Mouse (Mus musculus): ENCODE results near the gene Defb7. TPM values are rescaled to one million over a fixed set of nuclear protein-coding genes. Genes with fewer than 3 reads are reported as not detected.
A peak's percentile ranks its signal among the peaks of the same experiment; 100 is the strongest.

Defb7 gene
- polyA plus RNA-seq (2015; fragmentation: Nextera tagmentation; extraction: Ambion mirVana): not detected in 2 replicates

DNA sequence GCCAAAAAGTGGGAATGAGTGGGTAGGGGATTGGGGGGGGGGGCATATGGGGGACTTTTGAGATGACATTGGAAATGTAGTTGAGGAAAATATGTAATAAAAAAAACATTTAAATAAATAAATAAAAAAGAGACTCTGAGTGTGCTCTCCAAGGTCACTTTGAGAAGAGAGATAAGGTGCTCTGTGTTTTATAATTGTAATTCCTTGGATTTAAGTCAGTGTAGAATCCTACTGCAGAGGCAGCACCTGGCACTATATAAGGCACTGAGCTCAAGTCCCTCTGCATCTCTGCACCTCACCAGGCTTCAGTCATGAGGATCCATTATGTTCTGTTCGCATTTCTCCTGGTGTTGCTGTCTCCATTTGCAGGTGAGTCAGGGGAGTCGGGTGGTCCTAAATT lies at the start of gene Defb7:
Gene Defb7, plus strand, starts transcription at position 301 of the 400 bp plus-strand sequence.
- no peak for ATAC-seq (ENCODE audit: low read depth)
- H3K4me1 ChIP-seq (replicated peaks; ENCODE audit: control insufficient read depth, insufficient read depth, low read length): no peaks in the 10 kb centered on the region

DNA sequence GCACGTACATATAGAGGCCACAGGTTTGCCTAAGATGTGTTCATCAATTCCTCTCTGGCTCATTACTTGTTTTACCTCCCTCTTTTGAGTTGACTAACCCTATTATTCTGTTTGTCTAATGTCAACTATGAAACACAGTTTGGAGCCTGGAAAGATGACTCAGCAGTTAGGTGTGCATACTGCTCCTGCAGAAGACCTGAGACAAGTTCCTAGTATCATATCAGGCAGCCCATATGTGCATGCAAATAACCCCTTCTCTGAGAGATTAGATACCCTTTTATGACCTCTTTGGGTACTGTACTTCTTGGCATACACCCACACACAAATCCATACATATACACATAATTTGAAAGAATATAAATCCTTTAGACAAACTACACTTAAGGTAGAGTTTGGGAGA lies 48.5 kb upstream of the Defb7 start:
- Histone ChIP-seq H3K4me2 (ENCODE audit: low read depth, low read length) (no peak overlapping the region), H3K9ac (ENCODE audit: low read length) (no peak overlapping the region), H3K4me3 (ENCODE audit: low read length) (no peak overlapping the region), H3K27ac (ENCODE audit: low read length) (no peak overlapping the region), H3K27me3 (ENCODE audit: control insufficient read depth, insufficient read depth, low read depth, low read length) (no peaks in the 10 kb centered on the region), H3K36me3 (ENCODE audit: control insufficient read depth, insufficient read depth, low read length) (no peaks in the 10 kb centered on the region), H3K9me3 (ENCODE audit: control insufficient read depth, low read length) (no peaks in the 10 kb centered on the region), H3K4me1 (replicated peaks; ENCODE audit: control insufficient read depth, insufficient read depth, low read length) (no peaks in the 10 kb centered on the region)
- ATAC-seq (ENCODE audit: low read depth): no peak
- WGBS: 65% methylated on average over 1 of the region's 1 CpGs

More for the DNA sequence above, at the start of gene Defb7:
- Histone ChIP-seq H3K9me3 (ENCODE audit: control insufficient read depth, low read length) (no peaks in the 10 kb centered on the region; the same call in 1 of the 2 replicates), H3K36me3 (ENCODE audit: control insufficient read depth, insufficient read depth, low read length) (no peaks in the 10 kb centered on the region), H3K4me3 (ENCODE audit: low read length) (no peak within 1 kb of the TSS), H3K9ac (ENCODE audit: low read length) (no peak within 1 kb of the TSS), H3K27me3 (ENCODE audit: control insufficient read depth, insufficient read depth, low read depth, low read length) (no peaks in the 10 kb centered on the region), H3K27ac (ENCODE audit: low read length) (no peak within 1 kb of the TSS), H3K4me2 (ENCODE audit: low read depth, low read length) (no peak within 1 kb of the TSS)
- 84% methylated on average over 2 of the region's 2 CpGs for WGBS

GRCm38 (mm10) chr8:19461355-19461754 lies 33.5 kb upstream of the Defb7 start:
- H3K4me3 ChIP-seq (ENCODE audit: low read length): no peak overlapping the region
- H3K9me3 ChIP-seq (ENCODE audit: control insufficient read depth, low read length): no peaks in the 10 kb centered on the region; the same call in 1 of the 2 replicates

DNA sequence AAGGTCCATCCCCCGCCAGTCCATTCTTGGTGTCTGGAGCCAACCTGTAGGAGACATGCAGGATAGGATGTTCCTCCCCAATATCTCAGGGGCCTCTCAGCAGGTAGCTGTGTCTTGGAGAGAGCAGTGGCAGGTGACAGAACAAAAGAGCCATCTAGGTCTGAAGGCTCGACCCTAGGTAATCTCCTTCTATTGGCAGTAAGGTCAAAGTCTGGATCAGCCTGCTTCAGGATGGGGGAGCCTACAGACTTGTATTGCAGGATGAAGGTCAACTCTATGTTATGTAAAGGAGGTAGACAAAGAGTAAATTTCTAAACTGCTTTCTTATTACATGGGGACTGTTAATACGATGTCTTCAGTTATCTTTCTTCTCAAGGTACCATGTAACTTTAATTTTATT lies 25.9 kb upstream of the Defb7 start:
- no peak for ATAC-seq (ENCODE audit: low read depth)
- Histone ChIP-seq H3K27ac (ENCODE audit: low read length) (no peak overlapping the region), H3K4me3 (ENCODE audit: low read length) (no peak overlapping the region), H3K9ac (ENCODE audit: low read length) (no peak overlapping the region), H3K9me3 (ENCODE audit: control insufficient read depth, low read length) (no peaks in the 10 kb centered on the region), H3K4me2 (ENCODE audit: low read depth, low read length) (no peak overlapping the region), H3K27me3 (ENCODE audit: control insufficient read depth, insufficient read depth, low read depth, low read length) (no peaks in the 10 kb centered on the region), H3K4me1 (replicated peaks; ENCODE audit: control insufficient read depth, insufficient read depth, low read length) (no peaks in the 10 kb centered on the region), H3K36me3 (ENCODE audit: control insufficient read depth, insufficient read depth, low read length) (no peaks in the 10 kb centered on the region)
- WGBS: 75% methylated on average over 3 of the region's 3 CpGs

More at GRCm38 (mm10) chr8:19461355-19461754, 33.5 kb upstream of the Defb7 start:
- Histone ChIP-seq H3K27ac (ENCODE audit: low read length) (no peak overlapping the region), H3K36me3 (ENCODE audit: control insufficient read depth, insufficient read depth, low read length) (no peaks in the 10 kb centered on the region), H3K9ac (ENCODE audit: low read length) (no peak overlapping the region), H3K4me1 (replicated peaks; ENCODE audit: control insufficient read depth, insufficient read depth, low read length) (no peaks in the 10 kb centered on the region), H3K4me2 (ENCODE audit: low read depth, low read length) (no peak overlapping the region), H3K27me3 (ENCODE audit: control insufficient read depth, insufficient read depth, low read depth, low read length) (no peaks in the 10 kb centered on the region)
- 59% methylated on average over 3 of the region's 3 CpGs for WGBS
- ATAC-seq (ENCODE audit: low read depth): no peak

GRCm38 (mm10) chr8:19500524-19500923 lies 5.6 kb downstream of the Defb7 start:
- no peak overlapping the region for H3K9ac ChIP-seq (ENCODE audit: low read length)
- 68% methylated on average over 1 of the region's 1 CpGs for WGBS
- ATAC-seq (ENCODE audit: low read depth): no peak

DNA sequence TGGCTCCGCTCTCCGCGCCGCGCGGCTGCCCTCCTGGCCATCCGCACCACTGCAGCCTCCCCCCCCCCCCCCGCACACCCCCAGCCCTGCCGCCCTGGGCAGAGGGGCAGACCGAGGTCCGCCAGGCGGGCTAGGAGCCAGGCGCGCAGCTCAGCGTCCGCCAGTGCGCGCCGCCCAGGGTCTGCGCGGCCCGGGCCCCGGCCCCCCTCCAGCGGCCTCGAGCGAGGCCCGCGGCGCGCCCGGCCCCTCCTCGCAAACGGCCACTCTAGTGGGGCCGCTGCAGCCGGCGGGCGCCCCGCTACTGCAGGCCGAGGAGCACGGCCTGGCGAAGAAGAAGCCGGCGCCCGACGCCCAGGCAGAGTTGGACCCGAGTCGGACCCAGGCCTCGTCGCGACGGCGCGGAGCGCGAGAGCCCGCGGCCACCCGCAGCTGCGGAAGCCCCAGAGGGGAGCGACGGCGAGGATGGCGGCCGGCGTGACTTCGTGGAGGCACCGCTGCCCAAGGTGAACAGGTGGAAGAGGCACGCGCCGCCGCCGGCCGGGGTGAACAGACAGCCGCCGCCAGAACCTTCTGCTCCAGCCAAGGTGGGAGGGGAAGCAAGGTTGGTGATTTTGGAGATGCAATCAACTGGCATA lies 40.4 kb downstream of the Defb7 start:
- Histone ChIP-seq H3K27ac (ENCODE audit: low read length) (no peak overlapping the region), H3K9me3 (ENCODE audit: control insufficient read depth, low read length) (no peaks in the 10 kb centered on the region), H3K9ac (ENCODE audit: low read length) (no peak overlapping the region; the same call in 1 of the 2 replicates), H3K4me3 (ENCODE audit: low read length) (peak overlapping the region; percentile 29), H3K36me3 (ENCODE audit: control insufficient read depth, insufficient read depth, low read length) (no peaks in the 10 kb centered on the region), H3K4me1 (replicated peaks; ENCODE audit: control insufficient read depth, insufficient read depth, low read length) (no peaks in the 10 kb centered on the region), H3K4me2 (ENCODE audit: low read depth, low read length) (peak overlapping the region; percentile 60), H3K27me3 (ENCODE audit: control insufficient read depth, insufficient read depth, low read depth, low read length) (peaks cover 11% of the 10 kb centered on the region; the same call in 1 of the 2 replicates)
- peak; percentile 41; the same call in 1 of the 2 replicates for ATAC-seq (ENCODE audit: low read depth)
- WGBS: 5% methylated on average over 65 of the region's 75 CpGs

More at GRCm38 (mm10) chr8:19500524-19500923, 5.6 kb downstream of the Defb7 start:
- H3K4me1 ChIP-seq (replicated peaks; ENCODE audit: control insufficient read depth, insufficient read depth, low read length): no peaks in the 10 kb centered on the region
- no peak overlapping the region for H3K4me2 ChIP-seq (ENCODE audit: low read depth, low read length)
- H3K9me3 ChIP-seq (ENCODE audit: control insufficient read depth, low read length): no peaks in the 10 kb centered on the region; the same call in none of the 2 replicates
- no peaks in the 10 kb centered on the region for H3K36me3 ChIP-seq (ENCODE audit: control insufficient read depth, insufficient read depth, low read length)
- no peak overlapping the region for H3K27ac ChIP-seq (ENCODE audit: low read length)
- H3K4me3 ChIP-seq (ENCODE audit: low read length): no peak overlapping the region
- no peaks in the 10 kb centered on the region for H3K27me3 ChIP-seq (ENCODE audit: control insufficient read depth, insufficient read depth, low read depth, low read length)

- Histone ChIP-seq H3K9ac (ENCODE audit: low read length) (no peak overlapping the region), H3K9me3 (ENCODE audit: control insufficient read depth, low read length) (no peaks in the 10 kb centered on the region), H3K4me1 (replicated peaks; ENCODE audit: control insufficient read depth, insufficient read depth, low read length) (no peaks in the 10 kb centered on the region), H3K27me3 (ENCODE audit: control insufficient read depth, insufficient read depth, low read depth, low read length) (peaks cover 5% of the 10 kb centered on the region; the same call in 1 of the 2 replicates), H3K27ac (ENCODE audit: low read length) (no peak overlapping the region), H3K4me2 (ENCODE audit: low read depth, low read length) (no peak overlapping the region), H3K36me3 (ENCODE audit: control insufficient read depth, insufficient read depth, low read length) (no peaks in the 10 kb centered on the region), H3K4me3 (ENCODE audit: low read length) (no peak overlapping the region)
- no peak for ATAC-seq (ENCODE audit: low read depth)
- WGBS: 55% methylated on average over 1 of the region's 1 CpGs
These were observed 45.5 kb downstream of the Defb7 start for GRCm38 (mm10) chr8:19540376-19540775.

Small RNA genes lying within 50 kb of the gene (microRNA-seq; reads per million reads assigned to microRNA genes)
- gene Gm27288: not detected
- not detected for gene Gm27852

Other genes with a start within 250 kb of the Defb7 start
- gene Defb5, start 247.5 kb upstream of the Defb7 start, polyA plus RNA-seq (2015; fragmentation: Nextera tagmentation; extraction: Ambion mirVana): not detected in 2 replicates
- not detected in 2 replicates for gene Defb3, start 201.7 kb upstream of the Defb7 start, polyA plus RNA-seq (2015; fragmentation: Nextera tagmentation; extraction: Ambion mirVana)
- not detected in 2 replicates for gene Defb8, start 47.5 kb upstream of the Defb7 start, polyA plus RNA-seq (2015; fragmentation: Nextera tagmentation; extraction: Ambion mirVana)
- gene 4930467E23Rik, start 234.5 kb downstream of the Defb7 start, polyA plus RNA-seq (2015; fragmentation: Nextera tagmentation; extraction: Ambion mirVana): not detected in 2 replicates